Mouse (Mus musculus): ENCODE results near the gene Des. TPM values are rescaled to one million over a fixed set of nuclear protein-coding genes. Genes with fewer than 3 reads are reported as not detected.
A peak's percentile ranks its signal among the peaks of the same experiment; 100 is the strongest.

Gene Des
- total and polyA plus RNA-seq, 3 experiments: 9.3 to 18.9 (median 11.7) TPM

GRCm38 (mm10) chr1:75380951-75381350 is 20.8 kb downstream of the Des start:
- dilution Hi-C loops (cut with MboI; ENCODE audit: extremely low pct_ligation_motif_present, extremely low pct_unique_long_range_greater_than_20kb, low sequenced_read_pairs): no loop called here
- DNase-seq (ENCODE audit: extremely low read depth): no peak
- Histone ChIP-seq H3K27me3 (replicated peaks) (no peaks in the 10 kb centered on the region), H3K4me1 (ENCODE audit: control insufficient read depth in 1 of 2, insufficient read depth in 2 of 2) (peaks cover 0 to 32% of the 10 kb centered on the region in 2 experiments; a peak in 2 of 4 replicates), H3K9ac (ENCODE audit: insufficient read depth, low read depth) (no peak overlapping the region; the same call in 1 of the 2 replicates), H3K36me3 (replicated peaks in 1 of 2; ENCODE audit: control insufficient read depth in 1 of 2, insufficient read depth in 1 of 2, low read length in 1 of 2) (peaks cover 0 to 21% of the 10 kb centered on the region in 2 experiments), H3K27ac (ENCODE audit: insufficient read depth, low read depth) (no peak overlapping the region), H3K4me2 (ENCODE audit: insufficient read depth, low read depth, poor library complexity, severe bottlenecking) (peak overlapping the region; percentile 95), H3K9me3 (replicated peaks; ENCODE audit: low read length) (no peaks in the 10 kb centered on the region), H3K79me2 (replicated peaks; ENCODE audit: control insufficient read depth, extremely low read depth, insufficient read depth, poor library complexity, severe bottlenecking) (no peaks in the 10 kb centered on the region), H3K4me3 (replicated peaks in 1 of 3; ENCODE audit: low read depth in 2 of 3, low read length in 2 of 3, poor library complexity in 1 of 3) (peak overlapping the region in 2 of 3 experiments; percentile 61 to 79)
- in situ Hi-C loops (cut with MboI; ENCODE audit: low pct_ligation_motif_present, low pct_unique_long_range_greater_than_20kb, low sequenced_read_pairs): no loop called here
- no peak for TF ChIP-seq MAFK (IDR thresholded peaks at IDR 0.05; ENCODE audit: insufficient replicate concordance, low read length)

- H3K4me2 ChIP-seq (ENCODE audit: insufficient read depth, low read depth, poor library complexity, severe bottlenecking): peak overlapping the region; percentile 95
- peaks cover 0 to 32% of the 10 kb centered on the region in 2 experiments; a peak in 2 of 4 replicates for H3K4me1 ChIP-seq (ENCODE audit: control insufficient read depth in 1 of 2, insufficient read depth in 2 of 2)
- no peaks in the 10 kb centered on the region for H3K27me3 ChIP-seq (replicated peaks)
- peak overlapping the region; percentile 87 for H3K9ac ChIP-seq (ENCODE audit: insufficient read depth, low read depth)
- peaks cover 0 to 25% of the 10 kb centered on the region in 2 experiments for H3K36me3 ChIP-seq (replicated peaks in 1 of 2; ENCODE audit: control insufficient read depth in 1 of 2, insufficient read depth in 1 of 2, low read length in 1 of 2)
- in situ Hi-C loops (cut with MboI; ENCODE audit: low pct_ligation_motif_present, low pct_unique_long_range_greater_than_20kb, low sequenced_read_pairs) (no loop called here), dilution Hi-C loops (cut with MboI; ENCODE audit: extremely low pct_ligation_motif_present, extremely low pct_unique_long_range_greater_than_20kb, low sequenced_read_pairs) (no loop called here)
- DNase-seq (ENCODE audit: extremely low read depth): peak; percentile 59
- H3K4me3 ChIP-seq (replicated peaks in 1 of 3; ENCODE audit: low read depth in 2 of 3, low read length in 2 of 3, poor library complexity in 1 of 3): peak overlapping the region; percentile 61 to 88 (median 79)
- H3K9me3 ChIP-seq (replicated peaks; ENCODE audit: low read length): no peaks in the 10 kb centered on the region
- H3K79me2 ChIP-seq (replicated peaks; ENCODE audit: control insufficient read depth, extremely low read depth, insufficient read depth, poor library complexity, severe bottlenecking): no peaks in the 10 kb centered on the region
- H3K27ac ChIP-seq (ENCODE audit: insufficient read depth, low read depth): no peak overlapping the region
- TF ChIP-seq CTCF (conservative IDR thresholded peaks at IDR 0.05 in 1 of 2, IDR thresholded peaks at IDR 0.05 in 1 of 2; ENCODE audit: low read depth in 2 of 2, low read length in 2 of 2) (peak in 1 of 2 experiments; percentile 58; a peak in 2 of 4 replicates), ZKSCAN1 (IDR thresholded peaks at IDR 0.05; ENCODE audit: borderline replicate concordance, low read depth, low read length) (no peak), E2F4 (IDR thresholded peaks at IDR 0.05; ENCODE audit: insufficient replicate concordance, low read depth, low read length) (no peak), MAZ (IDR thresholded peaks at IDR 0.05; ENCODE audit: low read depth, low read length) (peak; percentile 16; the same call in 1 of the 2 replicates), IRF4 (IDR thresholded peaks at IDR 0.05; ENCODE audit: low read depth, low read length) (no peak), MYC (IDR thresholded peaks at IDR 0.05; ENCODE audit: low read depth, low read length) (0 out of 2 replicates have a peak, but pooled peaks have one; percentile 38), MAX (IDR thresholded peaks at IDR 0.05; ENCODE audit: low read length) (no peak), EP300 (IDR thresholded peaks at IDR 0.05; ENCODE audit: low read length) (no peak), SIN3A (IDR thresholded peaks at IDR 0.05; ENCODE audit: low read length) (peak; percentile 63), TBP (conservative IDR thresholded peaks at IDR 0.05; ENCODE audit: low read depth, low read length) (no peak), ZMIZ1 (IDR thresholded peaks at IDR 0.05; ENCODE audit: low read depth, low read length) (peak; percentile 52; the same call in 1 of the 2 replicates), JUN (IDR thresholded peaks at IDR 0.05; ENCODE audit: insufficient read depth, low read depth, low read length) (no peak), CHD1 (IDR thresholded peaks at IDR 0.05; ENCODE audit: low read depth, low read length) (no peak), ZC3H11A (IDR thresholded peaks at IDR 0.05; ENCODE audit: low read depth, low read length) (no peak), NRF1 (IDR thresholded peaks at IDR 0.05; ENCODE audit: low read depth, low read length) (peak; percentile 79), RAD21 (IDR thresholded peaks at IDR 0.05; ENCODE audit: low read depth, low read length) (peak; percentile 26), USF2 (conservative IDR thresholded peaks at IDR 0.05; ENCODE audit: low read depth, low read length) (no peak), SMC3 (IDR thresholded peaks at IDR 0.05; ENCODE audit: low read depth, low read length) (peak; percentile 32), MEF2A (IDR thresholded peaks at IDR 0.05; ENCODE audit: borderline replicate concordance, low read depth, low read length) (no peak), TCF12 (IDR thresholded peaks at IDR 0.05; ENCODE audit: low read depth, low read length) (peak; percentile 25; the same call in 1 of the 2 replicates), MAFK (IDR thresholded peaks at IDR 0.05; ENCODE audit: insufficient replicate concordance, low read length) (no peak), GABPA (IDR thresholded peaks at IDR 0.05; ENCODE audit: insufficient replicate concordance, low read depth, low read length) (no peak), USF1 (IDR thresholded peaks at IDR 0.05; ENCODE audit: low read depth, low read length) (no peak), POLR2A (IDR thresholded peaks at IDR 0.05; ENCODE audit: low read depth, low read length) (peak; percentile 70), JUND (conservative IDR thresholded peaks at IDR 0.05; ENCODE audit: low read depth, low read length) (no peak), UBTF (IDR thresholded peaks at IDR 0.05; ENCODE audit: low read depth, low read length) (no peak), NELFE (IDR thresholded peaks at IDR 0.05; ENCODE audit: low read depth, low read length) (peak; percentile 53; the same call in 1 of the 2 replicates), CHD2 (IDR thresholded peaks at IDR 0.05; ENCODE audit: low read length) (no peak), POLR2AphosphoS2 (IDR thresholded peaks at IDR 0.05; ENCODE audit: low read depth, low read length) (no peak), BHLHE40 (IDR thresholded peaks at IDR 0.05; ENCODE audit: low read depth, low read length) (no peak), ZNF384 (IDR thresholded peaks at IDR 0.05; ENCODE audit: low read depth, low read length) (no peak)
These were observed 21.6 kb downstream of the Des start for GRCm38 (mm10) chr1:75381482-75382355.

Measured in CH12.LX (cell line).